7 mouse cellular contexts compared by ENCODE assay signal in the genomic region with DNA sequence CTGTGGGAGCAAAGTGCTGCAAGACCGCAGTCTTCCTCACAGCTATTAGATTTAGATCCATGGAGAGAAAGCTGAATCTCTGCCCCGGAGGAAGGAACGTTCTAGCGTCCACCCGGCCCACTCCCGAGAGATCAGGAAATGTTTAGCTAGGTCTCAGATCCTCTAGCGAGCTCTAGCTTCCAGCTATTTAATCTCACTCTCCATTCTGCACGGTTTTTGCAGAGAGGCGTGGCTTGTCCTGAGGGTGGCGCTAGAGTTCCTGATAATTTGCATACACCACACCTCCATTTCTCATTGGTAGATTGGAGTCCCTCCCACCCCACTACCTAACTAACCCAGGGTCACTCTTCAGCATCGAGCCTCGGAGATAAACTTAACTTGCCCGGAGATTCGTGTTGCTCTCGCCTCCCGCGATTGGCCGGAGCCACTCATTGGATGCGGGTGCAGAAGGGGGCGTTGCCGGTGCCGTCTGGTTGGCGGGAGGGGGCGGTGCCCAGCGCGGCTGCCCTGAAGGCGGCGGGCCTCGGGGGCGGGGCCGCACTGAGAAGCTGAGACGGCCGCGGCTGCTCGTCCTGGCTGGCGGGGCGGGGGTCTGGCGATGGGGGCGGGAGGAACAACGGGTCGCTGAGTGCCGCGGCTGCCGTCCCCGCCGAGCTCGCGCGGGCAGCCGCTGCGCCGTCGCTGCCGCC. TPM values are rescaled to one million over a fixed set of nuclear protein-coding genes. Genes with fewer than 3 reads are reported as not detected.
DNase-seq lines count a peak whose midpoint lies in the region; ATAC-seq and TF ChIP-seq lines count a peak whose summit lies in the region.

No protein-coding gene starts in this region.

- peak; percentile 82 for TF ChIP-seq CTCF in intestine, postnatal 0 days (IDR thresholded peaks at IDR 0.05; ENCODE audit: low read depth)
- peak; percentile 68; the same call in 1 of the 2 replicates for TF ChIP-seq CTCF in small intestine, adult 2 months (IDR thresholded peaks at IDR 0.05; ENCODE audit: extremely low read depth, insufficient read length, insufficient replicate concordance, low read depth, low read length)

- WGBS in embryonic facial prominence, embryonic 10.5 days: under 1% methylated on average over 54 of the region's 54 CpGs
- WGBS in intestine, postnatal 0 days: under 1% methylated on average over 51 of the region's 54 CpGs
- WGBS in midbrain, embryonic 12.5 days: under 1% methylated on average over 50 of the region's 54 CpGs
- under 1% methylated on average over 54 of the region's 54 CpGs for WGBS in small intestine, adult 2 months

- H3K9me3 ChIP-seq in embryonic facial prominence, embryonic 10.5 days: no peaks in the 10 kb centered on the region
- H3K9me3 ChIP-seq in intestine, postnatal 0 days (ENCODE audit: control insufficient read depth): no peaks in the 10 kb centered on the region
- no peaks in the 10 kb centered on the region for H3K9me3 ChIP-seq in midbrain, embryonic 12.5 days

- intact Hi-C loops in left cerebral cortex, postnatal 4 days (cut with DNase I): loop anchor here (5.0 kb wide), 1 partner anchor 379 kb away; no protein-coding TSS in a partner anchor

- peak; percentile 99 for DNase-seq in adrenal gland, postnatal 10 days
- peak; percentile 99 for DNase-seq in embryonic facial prominence, embryonic 10.5 days (ENCODE audit: low spot score)
- DNase-seq in gonadal fat pad, adult 2 months (ENCODE audit: low read depth): peak; percentile 95
- DNase-seq in left cerebral cortex, postnatal 4 days: peak; percentile 99

- peak overlapping the region; percentile 95 for H3K4me3 ChIP-seq in embryonic facial prominence, embryonic 10.5 days
- peak overlapping the region; percentile 92 for H3K4me3 ChIP-seq in intestine, postnatal 0 days (ENCODE audit: low read depth, low read length)
- H3K4me3 ChIP-seq in midbrain, embryonic 12.5 days: peak overlapping the region; percentile 83
- peak overlapping the region; percentile 85 for H3K4me3 ChIP-seq in small intestine, adult 2 months (ENCODE audit: low read depth, low read length)

- no peaks in the 10 kb centered on the region for H3K36me3 ChIP-seq in embryonic facial prominence, embryonic 10.5 days (replicated peaks)
- H3K36me3 ChIP-seq in intestine, postnatal 0 days (ENCODE audit: control insufficient read depth, insufficient read depth): no peaks in the 10 kb centered on the region
- H3K36me3 ChIP-seq in midbrain, embryonic 12.5 days: no peaks in the 10 kb centered on the region
- H3K36me3 ChIP-seq in small intestine, adult 2 months (ENCODE audit: control insufficient read depth, insufficient read depth, low read length): no peaks in the 10 kb centered on the region

- H3K9ac ChIP-seq in intestine, postnatal 0 days (ENCODE audit: low read depth, low read length): peak overlapping the region; percentile 86
- peak overlapping the region; percentile 90 for H3K9ac ChIP-seq in midbrain, embryonic 12.5 days (replicated peaks)

- peak overlapping the region; percentile 94 for H3K4me2 ChIP-seq in intestine, postnatal 0 days (replicated peaks; ENCODE audit: low read depth)
- H3K4me2 ChIP-seq in midbrain, embryonic 12.5 days (replicated peaks): peak overlapping the region; percentile 59

- peak overlapping the region; percentile 96 for H3K27ac ChIP-seq in embryonic facial prominence, embryonic 10.5 days (replicated peaks)
- H3K27ac ChIP-seq in intestine, postnatal 0 days (ENCODE audit: low read depth, low read length): peak overlapping the region; percentile 92
- peak overlapping the region; percentile 95 for H3K27ac ChIP-seq in midbrain, embryonic 12.5 days (replicated peaks)
- H3K27ac ChIP-seq in small intestine, adult 2 months (ENCODE audit: insufficient read depth, low read depth, low read length): peak overlapping the region; percentile 62

- peak; percentile 99 for ATAC-seq in intestine, postnatal 0 days
- peak; percentile 99 for ATAC-seq in midbrain, embryonic 12.5 days (ENCODE audit: low FRiP score, low read depth)

- no peaks in the 10 kb centered on the region for H3K27me3 ChIP-seq in embryonic facial prominence, embryonic 10.5 days (replicated peaks; ENCODE audit: low read depth, poor library complexity, severe bottlenecking)
- no peaks in the 10 kb centered on the region for H3K27me3 ChIP-seq in intestine, postnatal 0 days (replicated peaks; ENCODE audit: control insufficient read depth, insufficient read depth, low read length)
- H3K27me3 ChIP-seq in midbrain, embryonic 12.5 days: no peaks in the 10 kb centered on the region
- no peaks in the 10 kb centered on the region for H3K27me3 ChIP-seq in small intestine, adult 2 months (ENCODE audit: control insufficient read depth, insufficient read depth, low read length)

- peaks cover 14% of the 10 kb centered on the region for H3K4me1 ChIP-seq in embryonic facial prominence, embryonic 10.5 days
- no peaks in the 10 kb centered on the region for H3K4me1 ChIP-seq in intestine, postnatal 0 days (replicated peaks; ENCODE audit: control insufficient read depth, insufficient read depth, low read length)
- peaks cover 11% of the 10 kb centered on the region for H3K4me1 ChIP-seq in midbrain, embryonic 12.5 days
- H3K4me1 ChIP-seq in small intestine, adult 2 months (ENCODE audit: control insufficient read depth, insufficient read depth, insufficient read length, low read length): no peaks in the 10 kb centered on the region

- TF ChIP-seq POLR2A in small intestine, adult 2 months (IDR thresholded peaks at IDR 0.05; ENCODE audit: low read depth, low read length): peak; percentile 62; the same call in 1 of the 2 replicates

RNA-seq across cellular contexts. Expression of gene Sesn3, which starts 1.1 kb away (rescaled TPM):
- total RNA-seq in adrenal gland, postnatal 10 days (2021): 10 to 100 TPM; 37.0 to 40.6 TPM
- polyA plus RNA-seq in embryonic facial prominence, embryonic 10.5 days (2016; fragmentation: Nextera tagmentation; extraction: Ambion mirVana): 20.8 and 21.6 TPM in 2 replicates
- polyA plus RNA-seq in gonadal fat pad, adult 2 months (2012; rRNA removed): 7.4 and 12.3 TPM in 2 replicates
- 5.5 and 5.6 TPM in 2 replicates for polyA plus RNA-seq in intestine, postnatal 0 days (2015; fragmentation: Nextera tagmentation; extraction: Ambion mirVana)
- total RNA-seq in left cerebral cortex, postnatal 4 days (2021): 10 to 100 TPM; 70.1 to 73.3 TPM
- 20.1 and 25.0 TPM in 2 replicates for polyA plus RNA-seq in midbrain, embryonic 12.5 days (2016; fragmentation: Nextera tagmentation; extraction: Ambion mirVana)
- 5.9 and 11.4 TPM in 2 replicates for polyA plus RNA-seq in small intestine, adult 2 months (2012; rRNA removed)

Comparison
In these comparisons a context has a peak if more than half of its experiments do, and no peak if none do; other contexts are left out.
1. Peak in every context shown above with its lines: DNase-seq, ATAC-seq, H3K4me3 ChIP-seq and H3K27ac ChIP-seq.